Mouse (Mus musculus): ENCODE data around the gene Gm20075. TPM values are rescaled to one million over a fixed set of nuclear protein-coding genes. Genes with fewer than 3 reads are reported as not detected.
"Not testable (repeated sequence)": the region's sequence is repeated elsewhere in the genome, so short reads cannot be mapped to it uniquely, and the experiment has no call there.

Gene Gm20075
- total RNA-seq (2021): 10 to 100 TPM; 26.0 to 29.1 TPM
- long read RNA-seq, experiment 1, partial matches to known transcripts: 0 of 1 reads
- long read RNA-seq, experiment 1, other reads (novel, unspliced or antisense): 0 of 1 reads
- long read RNA-seq, experiment 2, partial matches to known transcripts: 0 of 2 reads
- long read RNA-seq, experiment 2, other reads (novel, unspliced or antisense): 0 of 2 reads

- intact Hi-C loops (cut with DNase I); DNase-seq (ENCODE audit: low spot score in 2 of 2): not testable (repeated sequence)
Measured at GRCm38 (mm10) chr13:96081276-96081675, at the start of gene Gm20075. TSS of gene Gm20075 (minus strand) at chr13:96081376.

- intact Hi-C loops (cut with DNase I): no loop called here
- no peak for DNase-seq (ENCODE audit: low spot score in 2 of 2)
Measured at GRCm38 (mm10) chr13:96129081-96129480, 47.9 kb upstream of the Gm20075 start.

GRCm38 (mm10) chr13:96126669-96127068 is 45.5 kb upstream of the Gm20075 start:
- intact Hi-C loops (cut with DNase I): no loop called here
- DNase-seq (ENCODE audit: low spot score in 2 of 2): no peak

- no peak for DNase-seq (ENCODE audit: low spot score in 2 of 2)
- intact Hi-C loops (cut with DNase I): no loop called here
Measured at GRCm38 (mm10) chr13:96125011-96125410, 43.8 kb upstream of the Gm20075 start.

- intact Hi-C loops (cut with DNase I): no loop called here
- no peak for DNase-seq (ENCODE audit: low spot score in 2 of 2)
Measured at GRCm38 (mm10) chr13:96112711-96113110, 31.5 kb upstream of the Gm20075 start.

GRCm38 (mm10) chr13:96110767-96111166 is 29.6 kb upstream of the Gm20075 start:
- intact Hi-C loops (cut with DNase I): no loop called here
- DNase-seq (ENCODE audit: low spot score in 2 of 2): no peak

GRCm38 (mm10) chr13:96106367-96106766 is 25.2 kb upstream of the Gm20075 start:
- intact Hi-C loops (cut with DNase I): no loop called here
- no peak for DNase-seq (ENCODE audit: low spot score in 2 of 2)

- intact Hi-C loops (cut with DNase I): no loop called here
- no peak for DNase-seq (ENCODE audit: low spot score in 2 of 2)
Measured at GRCm38 (mm10) chr13:96090929-96091328, 9.8 kb upstream of the Gm20075 start.

- intact Hi-C loops (cut with DNase I): no loop called here
- DNase-seq (ENCODE audit: low spot score in 2 of 2): no peak
Measured at GRCm38 (mm10) chr13:96085581-96086302, 4.6 kb upstream of the Gm20075 start.

- DNase-seq (ENCODE audit: low spot score in 2 of 2); intact Hi-C loops (cut with DNase I): not testable (repeated sequence)
Measured at GRCm38 (mm10) chr13:96081754-96082153, 578 bp upstream of the Gm20075 start, which contains the start of gene Gm17190. TSS of gene Gm17190 (plus strand) at chr13:96082054.

GRCm38 (mm10) chr13:96073555-96073954 is 7.6 kb downstream of the Gm20075 start:
- intact Hi-C loops (cut with DNase I): no loop called here
- DNase-seq (ENCODE audit: low spot score in 2 of 2): no peak

- no peak for DNase-seq (ENCODE audit: low spot score in 2 of 2)
- intact Hi-C loops (cut with DNase I): no loop called here
Measured at GRCm38 (mm10) chr13:96052755-96053154, 28.4 kb downstream of the Gm20075 start.

GRCm38 (mm10) chr13:96045396-96045795 is 35.8 kb downstream of the Gm20075 start:
- intact Hi-C loops (cut with DNase I): no loop called here
- no peak for DNase-seq (ENCODE audit: low spot score in 2 of 2)

- intact Hi-C loops (cut with DNase I): no loop called here
- peak in 1 of 2 experiments; percentile 2 for DNase-seq (ENCODE audit: low spot score in 2 of 2)
Measured at GRCm38 (mm10) chr13:96040275-96041042, 40.7 kb downstream of the Gm20075 start.

- intact Hi-C loops (cut with DNase I): loop anchor here (10.0 kb wide), 1 partner anchor 345 kb away; the partner anchor contains the start of gene Poc5
Measured at GRCm38 (mm10) chr13:96039536-96039935, 41.6 kb downstream of the Gm20075 start.

GRCm38 (mm10) chr13:96030368-96031223 is 50.6 kb downstream of the Gm20075 start:
- peak; percentile 56 to 80 for DNase-seq (ENCODE audit: low spot score in 2 of 2)
- intact Hi-C loops (cut with DNase I): loop anchor here (10.0 kb wide), 1 partner anchor 354 kb away; the partner anchor contains the start of gene Poc5

More at GRCm38 (mm10) chr13:96039536-96039935, 41.6 kb downstream of the Gm20075 start:
- DNase-seq (ENCODE audit: low spot score in 2 of 2): no peak
